Mouse (Mus musculus) midbrain, embryonic 10.5 days (tissue): ENCODE measurements around the gene Taar8a. TPM values are rescaled to one million over a fixed set of nuclear protein-coding genes. Genes with fewer than 3 reads are reported as not detected.
"Not testable (repeated sequence)": the region's sequence is repeated elsewhere in the genome, so short reads cannot be mapped to it uniquely, and the experiment has no call there.

Experiments
- DNase-seq: peaks from one replicate; pipeline ENCODE4 v3.0.0-alpha.2; 2017; ENCODE audit warnings: low spot score
- H3K27ac ChIP-seq: fragments of 300-500 bp; sonication (generic); replicated peaks from 2 replicates; pipeline ENCODE4 v1.5.1; 2016; ENCODE audit warnings: mild to moderate bottlenecking
- H3K27me3 ChIP-seq: fragments of 300-500 bp; sonication (generic); 2 replicates; pipeline ENCODE4 v1.6.1; 2016; ENCODE audit warnings: low read depth, mild to moderate bottlenecking; ENCODE audit not compliant: poor library complexity, severe bottlenecking
- H3K36me3 ChIP-seq: fragments of 300-500 bp; sonication (generic); 2 replicates; pipeline ENCODE4 v1.6.1; 2016; ENCODE audit warnings: mild to moderate bottlenecking, moderate library complexity
- H3K4me1 ChIP-seq: fragments of 300-500 bp; sonication (generic); 2 replicates; pipeline ENCODE4 v1.6.1; 2016
- H3K4me3 ChIP-seq: fragments of 300-500 bp; sonication (generic); 2 replicates; pipeline ENCODE4 v1.5.1; 2016; ENCODE audit warnings: mild to moderate bottlenecking, moderate library complexity
- H3K9me3 ChIP-seq: fragments of 300-500 bp; sonication (generic); replicated peaks from 2 replicates; pipeline ENCODE4 v1.6.1; 2016; ENCODE audit warnings: mild to moderate bottlenecking
- WGBS: fragments of 180-500 bp; shearing (Covaris S2); methylation state at CpG from one replicate; pipeline ENCODE4 v1.1.7; 2016; 5-methylcytosine and 5-hydroxymethylcytosine counted together
- polyA plus RNA-seq: library from polyadenylated mRNA; unstranded; fragments of >200 nt; fragmentation: Nextera tagmentation; extraction: Ambion mirVana; gene quantifications from 2 replicates; pipeline ENCODE4 v1.2.1, GENCODE M21; 2016

Taar8a gene
- polyA plus RNA-seq, 1 experiment from 2014 or later = not detected

- 78% methylated on average over 2 of the region's 2 CpGs for WGBS
- Histone ChIP-seq H3K4me3 (no peak within 1 kb of the TSS), H3K27me3 (no peaks in the 10 kb centered on the region), H3K4me1 (no peaks in the 10 kb centered on the region), H3K36me3 (no peaks in the 10 kb centered on the region), H3K9me3 (no peaks in the 10 kb centered on the region), H3K27ac (no peak within 1 kb of the TSS)
- DNase-seq = no peak
These were observed 15.9 kb downstream of the Taar8a start, which contains the start of gene Taar8b for GRCm38 (mm10) chr10:24092194-24092593. Gene Taar8b (minus strand): TSS chr10:24092294.

GRCm38 (mm10) chr10:24097010-24097409 is 20.7 kb downstream of the Taar8a start:
- H3K36me3 ChIP-seq, DNase-seq, H3K9me3 ChIP-seq, H3K4me3 ChIP-seq, H3K27me3 ChIP-seq, H3K4me1 ChIP-seq, H3K27ac ChIP-seq: not testable (repeated sequence)
- WGBS = 68% methylated on average over 2 of the region's 2 CpGs

GRCm38 (mm10) chr10:24101812-24102211 is 25.5 kb downstream of the Taar8a start, which contains the start of gene Taar8c:
Gene Taar8c (minus strand): TSS chr10:24101912.
- not testable (repeated sequence) for H3K27me3 ChIP-seq, H3K9me3 ChIP-seq, H3K27ac ChIP-seq, H3K4me1 ChIP-seq, H3K4me3 ChIP-seq, DNase-seq, H3K36me3 ChIP-seq
- WGBS = 85% methylated on average over 1 of the region's 3 CpGs

- not testable (repeated sequence) for H3K27ac ChIP-seq, H3K36me3 ChIP-seq, H3K27me3 ChIP-seq, DNase-seq, H3K4me1 ChIP-seq, H3K4me3 ChIP-seq, H3K9me3 ChIP-seq
- 36% methylated on average over 1 of the region's 1 CpGs for WGBS
These were observed 27.0 kb downstream of the Taar8a start for GRCm38 (mm10) chr10:24103299-24103698.

- Histone ChIP-seq H3K4me1 (peaks cover 10% of the 10 kb centered on the region), H3K4me3 (no peak overlapping the region), H3K9me3 (no peaks in the 10 kb centered on the region), H3K36me3 (no peaks in the 10 kb centered on the region), H3K27me3 (0 out of 2 replicates have a peak, but pooled peaks cover 3% of the 10 kb centered on the region), H3K27ac (no peak overlapping the region)
- no peak for DNase-seq
- 65% methylated on average over 5 of the region's 5 CpGs for WGBS
These were observed 31.4 kb downstream of the Taar8a start for GRCm38 (mm10) chr10:24107747-24108146.

GRCm38 (mm10) chr10:24108236-24108635 is 31.9 kb downstream of the Taar8a start:
- no peaks in the 10 kb centered on the region for H3K9me3 ChIP-seq
- 0 out of 2 replicates have a peak, but pooled peaks cover 3% of the 10 kb centered on the region for H3K27me3 ChIP-seq
- 50% methylated on average over 3 of the region's 3 CpGs for WGBS
- peaks cover 10% of the 10 kb centered on the region for H3K4me1 ChIP-seq
- H3K4me3 ChIP-seq = no peak overlapping the region
- no peak for DNase-seq
- H3K36me3 ChIP-seq = no peaks in the 10 kb centered on the region
- H3K27ac ChIP-seq = no peak overlapping the region

GRCm38 (mm10) chr10:24109434-24109833 is 33.1 kb downstream of the Taar8a start, which contains the start of gene Taar9:
Gene Taar9 (minus strand): TSS chr10:24109534.
- not testable (repeated sequence) for H3K4me3 ChIP-seq, H3K9me3 ChIP-seq, H3K27ac ChIP-seq, DNase-seq, H3K27me3 ChIP-seq, H3K36me3 ChIP-seq
- H3K4me1 ChIP-seq = peaks cover 10% of the 10 kb centered on the region
- 84% methylated on average over 8 of the region's 8 CpGs for WGBS

- Histone ChIP-seq H3K27me3 (0 out of 2 replicates have a peak, but pooled peaks cover 3% of the 10 kb centered on the region), H3K4me3 (no peak overlapping the region), H3K27ac (no peak overlapping the region), H3K36me3 (no peaks in the 10 kb centered on the region), H3K9me3 (peaks cover 6% of the 10 kb centered on the region; the same call in 1 of the 2 replicates), H3K4me1 (peaks cover 10% of the 10 kb centered on the region)
- WGBS = 57% methylated on average over 6 of the region's 6 CpGs
- DNase-seq = peak; percentile 41
These were observed 34.9 kb downstream of the Taar8a start for GRCm38 (mm10) chr10:24111116-24111778.

Other genes with a start within 250 kb of the Taar8a start
- not detected in 2 replicates for gene Vnn3, start 225.0 kb upstream of the Taar8a start, polyA plus RNA-seq
- 2.2 and 3.5 TPM in 2 replicates for gene Vnn1, start 181.8 kb upstream of the Taar8a start, polyA plus RNA-seq
- gene Taar1, start 156.1 kb upstream of the Taar8a start, polyA plus RNA-seq = not detected in 2 replicates
- not detected in 2 replicates for gene Taar2, start 137.9 kb upstream of the Taar8a start, polyA plus RNA-seq
- not detected in 2 replicates for gene Taar3, start 126.9 kb upstream of the Taar8a start, polyA plus RNA-seq
- gene Taar4, start 116.0 kb upstream of the Taar8a start, polyA plus RNA-seq = not detected in 2 replicates
- not detected in 2 replicates for gene Taar5, start 105.8 kb upstream of the Taar8a start, polyA plus RNA-seq
- not detected in 2 replicates for gene Taar6, start 90.9 kb upstream of the Taar8a start, polyA plus RNA-seq
- gene Taar7a, start 83.0 kb upstream of the Taar8a start, polyA plus RNA-seq = not detected in 2 replicates
- gene Taar7b, start 76.6 kb upstream of the Taar8a start, polyA plus RNA-seq = not detected in 2 replicates
- gene Taar7d, start 49.3 kb upstream of the Taar8a start, polyA plus RNA-seq = not detected in 2 replicates
- gene Taar7e, start 38.9 kb upstream of the Taar8a start, polyA plus RNA-seq = not detected in 2 replicates
- not detected in 2 replicates for gene Taar7f, start 27.0 kb upstream of the Taar8a start, polyA plus RNA-seq
- not detected in 2 replicates for gene Taar8b, start 15.8 kb downstream of the Taar8a start, polyA plus RNA-seq
- gene Taar8c, start 25.4 kb downstream of the Taar8a start, polyA plus RNA-seq = not detected in 2 replicates
- gene Taar9, start 33.0 kb downstream of the Taar8a start, polyA plus RNA-seq = 0.11 TPM in 1 of 2 replicates, not detected in the other
- 52.7 and 72.1 TPM in 2 replicates for gene Stx7, start 72.8 kb downstream of the Taar8a start, polyA plus RNA-seq
- 3.7 and 5.5 TPM in 2 replicates for gene Moxd1, start 147.0 kb downstream of the Taar8a start, polyA plus RNA-seq